Mouse (Mus musculus) urinary bladder, postnatal 10 days (tissue): ENCODE measurements around the gene Armc9.

ENCODE experiments used
- DNase-seq: peaks from one replicate; pipeline ENCODE4 v3.0.0; 2022; ENCODE audit warnings: low spot score

Gene Armc9

GRCm38 (mm10) chr1:86312269-86312668 lies 157.7 kb downstream of the Armc9 start:
- DNase-seq, result no peak

GRCm38 (mm10) chr1:86313096-86313771 lies 158.7 kb downstream of the Armc9 start:
- DNase-seq, result no peak

GRCm38 (mm10) chr1:86313772-86314125 lies 159.2 kb downstream of the Armc9 start:
- no peak for DNase-seq

GRCm38 (mm10) chr1:86320822-86321413 lies 166.3 kb downstream of the Armc9 start:
- DNase-seq, result no peak
